Mouse (Mus musculus) thymus, postnatal 14 days (tissue): ENCODE results near the gene E2f2.
A peak's percentile ranks its signal among the peaks of the same experiment; 100 is the strongest.

ENCODE experiments used
- DNase-seq: peaks from one replicate; pipeline ENCODE4 v3.0.0; 2021

The E2f2 gene

DNA sequence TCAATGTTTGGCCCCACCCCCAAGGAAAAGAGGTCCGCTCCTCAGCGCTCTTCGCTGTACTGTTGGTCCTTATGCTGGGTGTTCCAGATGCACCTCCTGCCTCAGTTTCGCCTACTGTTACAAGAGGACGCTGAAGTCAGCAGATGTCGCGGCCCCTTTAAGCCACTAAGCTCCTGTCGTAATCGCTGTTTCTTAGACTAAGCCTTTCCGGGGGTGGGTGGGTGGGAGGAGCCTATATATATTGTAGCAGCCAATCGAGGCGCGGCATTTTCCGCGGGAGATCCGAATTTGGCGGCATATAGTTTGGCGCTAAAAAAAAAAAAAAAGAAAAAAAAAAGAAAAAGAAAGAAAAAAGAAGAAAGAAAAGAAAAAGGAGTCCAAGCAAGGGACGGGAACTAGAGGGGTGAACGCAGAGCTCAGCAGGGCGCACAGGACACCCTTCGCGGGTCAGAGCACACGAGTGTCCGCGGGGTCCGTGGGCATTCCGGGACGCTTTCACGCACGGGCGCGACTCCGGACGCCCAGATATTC lies at the start of gene E2f2:
Gene E2f2, plus strand, starts transcription at position 384 of the 531 bp plus-strand sequence.
- DNase-seq: peak; percentile 84

DNA sequence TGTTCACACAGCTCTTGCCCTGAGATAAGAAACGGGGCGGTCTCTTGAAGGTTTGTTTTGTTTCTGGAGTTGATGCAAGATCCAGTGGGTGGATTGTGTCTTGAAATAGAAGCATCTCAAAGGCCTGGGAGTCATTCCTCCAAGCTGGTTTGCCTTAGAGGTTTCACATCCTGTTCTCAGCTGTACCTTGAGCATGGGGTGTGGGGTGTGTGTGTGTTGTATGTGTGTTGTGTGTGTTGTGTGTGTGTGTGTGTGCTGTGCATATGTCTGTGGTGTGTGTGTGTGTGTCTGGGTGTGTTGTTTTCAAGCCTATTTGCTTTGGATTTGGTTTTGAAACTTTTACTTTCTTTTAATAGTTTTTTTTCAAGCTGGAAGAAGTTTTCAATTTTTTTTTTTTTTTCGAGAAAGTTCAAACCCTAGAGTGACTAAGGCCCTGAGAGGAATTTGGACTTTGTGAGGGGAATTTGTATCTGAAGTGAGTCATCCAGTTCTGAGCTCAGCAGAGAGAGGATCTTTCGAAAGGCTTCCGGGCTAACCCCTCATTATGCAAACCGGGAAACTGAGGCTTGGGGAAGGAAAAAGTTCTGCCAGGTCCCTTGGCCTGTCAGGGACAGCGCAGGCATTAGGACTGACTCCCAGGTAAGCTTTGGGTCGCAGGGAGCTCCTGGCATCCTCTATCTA lies 48.9 kb upstream of the E2f2 start:
- DNase-seq: peak; percentile 10

DNA sequence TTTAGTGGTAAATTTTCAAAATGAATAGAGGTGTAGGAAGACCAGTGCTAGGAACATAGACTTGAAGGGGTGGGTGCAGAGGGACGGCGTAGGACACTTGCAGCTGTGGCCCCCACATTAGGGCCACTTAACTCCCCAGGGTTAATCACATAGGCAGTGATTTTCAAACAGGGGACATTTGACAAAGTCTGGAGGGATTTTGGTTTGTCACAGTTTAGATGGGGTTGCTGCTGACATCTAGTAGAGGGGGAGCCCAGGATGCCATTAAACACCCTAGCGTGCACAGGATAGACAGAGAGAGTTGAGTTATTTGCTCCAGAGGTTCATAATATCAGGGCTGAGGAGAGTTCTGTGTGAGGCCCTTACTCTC lies 48.4 kb upstream of the E2f2 start:
- DNase-seq: no peak

DNA sequence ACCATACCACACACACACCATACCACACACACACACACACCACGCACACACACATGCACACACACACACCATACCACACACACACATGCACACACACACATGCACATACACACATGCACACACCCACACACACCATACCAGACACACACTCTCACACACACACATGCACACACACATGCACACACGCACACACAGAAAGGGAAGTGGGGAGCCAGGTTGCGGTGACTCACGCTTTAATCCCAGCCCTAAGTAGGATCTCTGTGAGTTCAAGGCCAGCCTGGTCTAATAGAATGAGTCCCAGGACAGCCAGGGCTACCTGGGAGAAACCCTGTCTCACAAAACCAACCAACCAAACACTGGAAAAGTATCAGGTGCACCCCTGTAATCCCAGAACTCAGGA lies 47.6 kb upstream of the E2f2 start:
- no peak for DNase-seq

DNA sequence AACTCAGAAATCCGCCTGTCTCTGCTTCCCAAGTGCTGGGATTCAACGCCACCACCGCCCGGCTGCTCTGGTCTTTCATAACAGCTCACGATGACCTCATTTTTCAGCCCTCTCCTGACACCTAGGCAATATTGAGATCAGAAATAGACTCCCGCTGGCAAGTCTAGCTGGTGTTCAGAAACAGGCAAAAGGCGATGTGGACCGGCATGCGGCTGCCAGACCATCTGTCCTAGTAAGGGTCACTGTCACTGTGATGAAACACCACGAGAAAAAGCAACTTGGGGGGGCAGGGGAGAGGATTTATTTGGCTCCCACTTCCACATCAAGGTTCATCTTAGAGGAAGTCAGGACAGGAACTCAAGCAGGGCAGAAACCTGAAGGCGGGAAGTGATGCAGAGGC lies 46.7 kb upstream of the E2f2 start:
- no peak for DNase-seq

DNA sequence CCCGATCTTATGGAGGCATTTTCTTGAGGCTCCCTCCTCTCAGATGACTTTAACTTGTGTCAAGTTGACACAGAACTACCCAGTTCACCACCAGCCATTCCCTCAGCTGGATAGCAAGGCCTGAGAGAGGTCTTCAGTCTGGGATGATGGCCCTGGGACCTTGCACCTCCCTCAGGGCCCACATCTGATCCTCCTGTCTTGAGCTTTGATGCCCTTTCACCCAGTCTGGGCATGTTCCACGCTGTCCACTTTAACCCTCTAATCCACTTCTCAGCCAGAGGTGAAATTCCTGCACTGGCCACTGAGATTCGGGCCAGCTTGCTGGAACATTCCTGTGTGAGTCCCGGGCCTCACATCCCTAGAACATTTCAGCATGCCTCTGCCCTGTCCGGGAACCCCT lies 46.2 kb upstream of the E2f2 start:
- no peak for DNase-seq

DNA sequence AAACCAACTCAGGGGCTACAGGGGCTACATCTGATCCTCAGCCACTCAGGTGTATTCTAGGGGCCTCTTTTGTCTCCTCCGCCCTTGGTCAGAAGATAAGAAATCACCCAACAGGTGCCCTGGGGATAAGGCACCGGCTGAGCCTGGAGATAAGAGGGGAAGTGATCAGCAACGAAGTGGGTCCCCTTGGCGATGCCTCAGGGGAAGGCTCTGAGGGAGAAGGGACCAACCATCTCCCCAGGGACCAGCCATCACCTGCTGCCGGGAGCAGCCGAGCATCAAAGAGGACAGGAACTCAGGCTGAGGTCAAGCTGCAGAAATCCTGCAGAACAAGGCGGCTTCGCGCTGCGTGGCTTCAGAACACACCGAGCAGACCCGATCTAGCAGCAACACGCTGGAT lies 44.5 kb upstream of the E2f2 start:
- peak; percentile 37 for DNase-seq

DNA sequence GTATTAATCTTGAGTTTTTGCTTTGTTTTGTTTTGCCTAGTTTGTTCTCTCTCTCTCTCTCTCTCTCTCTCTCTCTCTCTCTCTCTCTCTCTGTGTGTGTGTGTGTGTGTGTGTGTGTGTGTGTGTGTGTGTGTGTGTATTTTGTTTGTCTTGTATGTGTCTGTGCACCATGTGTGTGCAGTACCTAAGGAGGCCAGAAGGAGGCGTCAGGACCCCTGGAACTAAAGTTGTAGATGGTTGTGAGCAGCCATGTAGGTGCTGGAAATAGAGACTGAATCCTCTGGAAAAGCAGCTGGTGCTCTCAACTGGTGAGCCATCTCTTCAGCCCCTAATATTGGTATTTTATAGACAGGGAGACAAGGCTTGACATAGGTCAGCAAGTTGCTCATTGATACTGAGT lies 42.4 kb upstream of the E2f2 start:
- DNase-seq: no peak

DNA sequence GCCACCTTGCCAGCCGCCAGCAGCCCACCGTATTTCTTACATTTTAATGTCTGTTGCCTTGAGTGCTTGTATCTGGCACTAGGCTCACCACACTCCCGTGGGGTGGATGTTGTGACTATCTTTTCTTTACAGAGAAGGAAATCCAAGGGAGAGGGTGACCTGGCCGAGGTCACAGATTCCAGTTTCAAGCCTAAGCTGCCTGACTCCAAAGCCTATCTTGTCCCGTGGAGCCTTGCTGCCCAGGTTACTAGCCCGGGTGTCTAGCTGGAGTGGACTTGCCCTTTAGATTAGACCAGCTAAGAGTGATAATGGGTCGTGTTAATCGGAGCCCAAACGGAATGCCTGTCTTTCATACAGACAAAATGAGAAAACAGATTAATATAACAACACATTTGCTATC lies 38.4 kb upstream of the E2f2 start:
- DNase-seq: no peak

DNA sequence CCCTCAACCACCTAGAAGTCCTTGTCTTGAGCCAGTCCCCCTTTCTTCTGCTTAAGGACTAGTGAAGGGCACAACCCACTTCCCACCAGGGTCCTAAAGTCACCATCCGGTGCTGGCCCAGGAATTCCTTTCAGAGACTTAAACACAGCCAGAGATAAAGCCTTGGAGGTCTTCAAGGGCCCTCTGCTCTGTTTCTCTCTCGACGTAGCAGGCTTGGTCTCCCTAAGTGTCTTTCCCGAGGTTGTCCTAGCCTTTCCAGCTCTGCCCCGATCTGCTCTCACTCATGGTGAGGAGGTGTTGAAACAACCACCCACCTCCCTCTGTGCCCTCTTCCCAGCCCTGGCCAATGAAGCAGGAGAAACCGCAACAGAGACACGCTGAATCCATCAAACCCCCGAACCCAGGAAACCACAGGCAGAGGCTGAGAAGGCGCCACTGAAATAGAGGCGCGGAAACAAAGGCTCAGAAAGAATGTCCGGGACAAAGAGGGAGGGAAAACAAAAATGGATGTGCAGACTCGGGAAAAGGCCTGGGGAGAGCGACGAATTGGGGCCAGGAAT lies 37.7 kb upstream of the E2f2 start:
- DNase-seq: no peak

DNA sequence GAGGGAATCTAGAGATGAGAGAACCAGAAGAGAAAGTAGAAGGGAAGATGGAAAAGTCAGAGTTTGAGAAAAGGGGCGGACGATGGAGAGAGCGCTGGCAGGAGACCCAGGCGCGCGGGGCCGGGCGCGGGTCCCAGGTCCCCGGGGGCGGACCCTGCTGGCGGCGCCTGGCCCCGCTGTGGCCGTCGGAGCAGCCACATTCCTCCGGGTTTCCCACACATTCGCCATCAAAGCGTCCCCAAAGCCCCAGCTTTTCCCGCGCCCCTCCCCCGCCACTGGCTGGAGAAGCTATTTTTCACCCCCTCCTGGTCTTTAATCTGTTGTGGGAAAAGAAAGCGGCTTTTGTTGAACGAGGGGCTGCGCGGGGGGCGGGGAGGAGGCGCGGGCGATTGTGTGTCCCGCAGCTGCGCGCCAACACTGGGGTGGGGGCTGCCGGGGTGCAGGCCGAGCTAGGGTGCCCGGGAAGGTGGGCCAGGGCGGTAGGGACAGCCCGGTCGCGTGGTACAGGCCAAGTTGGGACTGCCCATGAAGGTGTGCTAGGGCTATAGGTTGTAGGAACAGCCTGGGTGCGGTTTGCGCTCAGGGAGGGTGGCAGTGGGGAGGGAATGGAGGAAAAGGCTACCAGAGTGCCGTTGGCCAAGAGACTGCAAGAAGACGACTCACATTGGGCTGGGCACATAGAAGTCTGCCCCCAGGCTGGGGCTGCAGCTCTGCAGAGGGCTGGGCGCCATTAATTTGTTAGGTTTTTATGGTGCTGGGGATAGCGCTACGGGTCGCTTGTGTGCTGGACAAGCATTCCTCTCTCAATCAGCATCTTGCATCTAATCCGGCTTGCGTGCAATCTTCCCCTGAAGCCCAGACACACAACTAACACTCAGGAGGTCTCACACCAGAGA lies 37.0 kb upstream of the E2f2 start:
- DNase-seq: no peak

DNA sequence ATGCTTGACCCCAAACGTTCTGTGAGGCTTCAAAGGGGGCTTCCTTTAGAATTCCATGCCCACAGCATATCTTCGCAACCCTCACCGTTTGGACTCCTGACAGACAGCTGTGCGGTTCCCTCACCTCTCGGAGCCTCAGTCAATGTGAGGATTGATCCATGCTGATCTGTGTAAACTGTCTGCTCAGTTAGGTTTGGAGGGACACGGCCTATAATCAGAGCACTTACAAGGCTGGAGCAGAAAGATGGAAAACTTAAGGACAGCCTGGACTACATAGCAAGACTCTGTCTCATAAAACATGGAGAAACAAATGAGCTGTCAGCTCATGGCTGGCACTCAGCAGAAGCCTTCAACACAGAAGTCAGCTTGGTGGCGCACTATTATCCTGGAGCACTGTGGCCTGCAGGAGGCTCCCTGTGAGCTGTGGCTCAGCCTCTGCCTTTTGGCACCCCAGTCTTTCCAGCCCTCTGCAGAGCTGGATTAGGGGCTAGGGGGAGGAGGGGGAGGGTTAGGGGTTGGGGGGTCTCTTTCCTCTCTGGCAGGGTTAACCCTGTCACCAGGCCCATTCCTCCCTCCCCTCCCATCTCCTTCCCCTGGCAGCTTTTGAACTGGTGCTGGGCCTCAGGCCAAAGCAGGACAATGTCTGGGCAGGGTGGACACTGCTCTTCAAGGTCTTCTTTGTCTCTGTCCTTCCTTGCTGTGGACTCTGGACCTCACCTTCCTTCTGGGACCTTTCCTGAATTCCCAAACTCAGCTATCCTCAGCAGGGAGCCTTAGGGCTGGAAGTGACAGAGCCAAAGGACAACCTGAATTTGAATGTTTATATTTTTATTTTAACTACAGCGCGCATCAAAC lies 36.1 kb upstream of the E2f2 start:
- DNase-seq: no peak

DNA sequence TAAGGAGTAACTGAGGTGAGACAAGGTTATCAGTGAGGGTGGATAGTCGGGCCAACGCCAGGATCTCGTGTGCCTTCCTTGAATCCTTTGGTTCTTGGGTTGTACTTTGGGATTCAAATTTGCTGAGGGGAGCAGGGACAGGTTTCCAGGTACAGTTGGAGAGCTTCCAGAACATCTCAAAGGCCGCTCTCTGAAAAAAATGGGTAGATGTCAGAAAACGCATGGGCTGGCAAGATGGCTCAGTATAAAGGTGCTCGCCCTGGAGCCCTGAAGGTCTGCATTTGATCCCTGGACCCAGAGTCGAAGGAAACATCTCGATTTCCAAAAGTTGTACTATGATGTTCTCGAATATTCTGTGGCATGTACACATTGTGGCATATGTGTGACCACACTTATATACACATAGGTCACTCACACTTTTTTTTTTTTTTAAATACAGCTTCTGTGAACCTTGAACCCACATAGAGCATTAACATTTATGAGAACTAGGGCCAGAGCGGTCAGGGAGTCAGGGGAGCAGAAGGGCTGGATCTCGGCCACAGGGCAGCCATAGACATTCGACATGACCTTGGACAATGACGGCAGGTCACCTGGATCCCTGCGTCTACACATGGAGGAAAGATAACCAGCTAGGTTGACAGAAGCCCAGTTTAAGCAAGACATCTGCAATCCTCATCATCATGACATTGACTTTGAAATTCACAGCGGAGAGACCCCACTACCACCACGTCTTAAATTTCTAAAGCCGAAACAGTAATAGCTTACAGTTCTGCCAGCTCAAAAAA lies 32.7 kb upstream of the E2f2 start:
- DNase-seq: no peak

DNA sequence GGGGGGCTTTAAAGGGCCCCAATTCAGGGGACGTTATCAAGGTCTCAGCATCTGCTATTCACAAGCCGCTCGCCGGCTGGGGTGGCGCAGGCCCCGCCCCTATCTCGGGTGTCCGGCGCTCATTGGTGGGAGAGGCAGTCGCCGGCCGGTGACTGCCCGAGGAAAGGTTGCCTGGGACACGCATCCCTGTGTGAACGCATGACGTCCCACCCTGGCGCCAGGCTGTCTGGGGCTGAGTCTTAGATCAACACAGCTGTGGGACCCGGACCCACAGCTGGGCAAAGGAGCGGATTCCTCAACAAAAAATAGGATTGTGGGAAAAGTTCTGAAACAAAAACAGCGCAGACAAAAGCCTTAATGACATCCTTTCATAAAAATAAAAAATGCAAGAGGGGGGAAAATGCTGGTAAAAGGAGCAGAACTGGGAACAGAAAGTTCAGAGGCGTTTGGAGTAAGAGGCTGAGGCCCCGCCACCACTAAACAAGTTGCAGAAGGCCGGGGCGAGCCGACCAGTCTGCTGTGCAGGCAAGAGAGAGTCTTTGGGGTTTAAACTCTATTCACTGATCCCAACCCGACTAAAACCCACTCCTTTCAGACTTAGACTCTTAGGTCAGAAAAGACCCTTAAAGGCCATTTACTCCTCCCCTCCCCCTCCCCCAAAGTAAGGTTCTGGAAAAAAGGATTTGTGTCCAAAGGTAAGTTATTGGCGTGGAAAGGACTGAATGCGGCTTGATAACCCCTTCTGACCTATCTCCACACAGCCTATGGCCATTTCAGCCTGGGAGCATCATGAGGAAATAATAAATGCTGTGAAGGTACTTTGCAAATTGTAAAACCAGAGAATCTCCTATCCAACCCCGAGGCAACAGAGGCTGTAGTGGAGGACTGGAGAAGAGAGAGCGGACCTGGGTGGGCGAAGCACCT lies 31.6 kb upstream of the E2f2 start:
- DNase-seq: peak; percentile 62

DNA sequence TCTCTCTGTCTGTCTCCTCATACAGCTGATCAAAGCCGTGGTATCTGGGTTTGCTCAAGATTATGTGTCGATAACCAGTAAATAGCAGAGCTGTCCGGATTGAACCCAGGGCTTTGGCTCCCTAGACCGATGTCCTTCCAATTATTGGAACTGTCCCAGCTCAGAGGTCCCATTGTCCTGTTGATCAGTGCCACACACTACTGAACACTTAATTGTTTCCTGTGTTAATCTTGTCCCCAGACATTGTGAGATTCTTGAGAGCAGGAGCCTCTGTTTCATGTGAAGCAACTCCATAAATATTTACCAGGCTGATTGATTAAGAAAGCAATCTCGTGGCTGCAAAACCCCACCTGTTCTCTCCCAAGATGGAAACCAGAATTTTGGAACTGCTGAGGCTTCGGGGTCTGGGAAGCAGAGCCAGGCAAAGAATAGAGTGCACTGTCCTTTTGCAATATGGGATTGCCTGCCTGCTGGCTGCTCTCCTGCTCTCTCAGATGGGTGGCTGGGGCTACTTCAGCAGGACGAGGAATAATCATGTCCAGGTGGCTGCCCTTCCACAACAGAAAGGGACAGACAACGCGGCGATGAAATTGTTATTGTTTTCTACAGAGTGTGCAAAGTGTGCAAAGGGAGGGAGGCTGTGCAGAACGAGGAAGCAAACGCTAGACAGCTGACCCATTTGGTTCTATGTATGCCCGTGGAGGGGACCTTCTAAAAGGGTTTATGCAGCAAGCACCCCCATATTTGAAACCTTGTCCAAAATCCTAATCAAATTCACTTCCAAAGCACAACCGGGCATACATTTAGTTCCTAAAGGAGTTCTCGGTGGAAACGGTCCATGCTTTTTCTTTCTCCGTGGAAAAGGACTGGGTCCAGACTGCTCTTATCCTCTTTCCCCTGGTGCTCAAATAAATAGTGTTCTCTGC lies 29.7 kb upstream of the E2f2 start:
- no peak for DNase-seq

DNA sequence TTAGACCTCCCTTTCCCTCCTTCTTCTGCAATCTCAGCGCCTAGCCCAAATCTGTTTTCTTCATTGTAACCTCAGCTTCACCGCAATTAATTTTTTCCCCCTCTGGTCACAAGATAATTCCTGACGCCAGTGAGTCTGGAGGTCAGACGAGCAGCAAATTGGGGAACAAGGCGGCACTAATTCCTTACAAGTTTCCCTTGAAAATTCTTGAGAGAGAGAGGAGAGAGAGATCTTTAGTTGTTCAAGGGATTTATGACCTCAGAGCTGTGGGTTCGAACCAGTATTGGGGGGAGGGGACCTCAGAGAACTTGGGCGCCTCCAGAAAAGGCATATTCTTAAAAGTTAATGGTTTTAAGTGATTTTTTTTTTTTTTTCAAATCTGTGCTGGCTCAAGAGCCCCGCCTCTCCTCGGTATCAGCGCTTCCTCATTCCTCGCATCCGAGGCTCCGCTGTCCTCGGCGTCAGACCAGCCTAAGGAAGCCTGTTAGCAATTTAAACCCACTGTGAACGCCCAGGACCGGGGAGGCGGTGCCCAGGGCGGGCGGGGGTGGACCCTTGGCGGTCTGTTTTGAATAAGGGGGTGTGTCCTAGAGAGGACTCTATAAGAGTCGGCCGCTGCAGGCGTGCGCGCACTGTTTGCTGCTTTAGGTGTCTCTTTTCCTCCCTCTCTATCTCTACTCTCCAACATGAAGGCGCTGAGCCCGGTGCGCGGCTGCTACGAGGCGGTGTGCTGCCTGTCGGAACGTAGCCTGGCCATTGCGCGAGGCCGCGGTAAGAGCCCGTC lies 28.8 kb upstream of the E2f2 start, which contains the start of gene Id3:
Gene Id3, plus strand, starts transcription at position 305 of the 784 bp plus-strand sequence.
- DNase-seq: peak; percentile 95

DNA sequence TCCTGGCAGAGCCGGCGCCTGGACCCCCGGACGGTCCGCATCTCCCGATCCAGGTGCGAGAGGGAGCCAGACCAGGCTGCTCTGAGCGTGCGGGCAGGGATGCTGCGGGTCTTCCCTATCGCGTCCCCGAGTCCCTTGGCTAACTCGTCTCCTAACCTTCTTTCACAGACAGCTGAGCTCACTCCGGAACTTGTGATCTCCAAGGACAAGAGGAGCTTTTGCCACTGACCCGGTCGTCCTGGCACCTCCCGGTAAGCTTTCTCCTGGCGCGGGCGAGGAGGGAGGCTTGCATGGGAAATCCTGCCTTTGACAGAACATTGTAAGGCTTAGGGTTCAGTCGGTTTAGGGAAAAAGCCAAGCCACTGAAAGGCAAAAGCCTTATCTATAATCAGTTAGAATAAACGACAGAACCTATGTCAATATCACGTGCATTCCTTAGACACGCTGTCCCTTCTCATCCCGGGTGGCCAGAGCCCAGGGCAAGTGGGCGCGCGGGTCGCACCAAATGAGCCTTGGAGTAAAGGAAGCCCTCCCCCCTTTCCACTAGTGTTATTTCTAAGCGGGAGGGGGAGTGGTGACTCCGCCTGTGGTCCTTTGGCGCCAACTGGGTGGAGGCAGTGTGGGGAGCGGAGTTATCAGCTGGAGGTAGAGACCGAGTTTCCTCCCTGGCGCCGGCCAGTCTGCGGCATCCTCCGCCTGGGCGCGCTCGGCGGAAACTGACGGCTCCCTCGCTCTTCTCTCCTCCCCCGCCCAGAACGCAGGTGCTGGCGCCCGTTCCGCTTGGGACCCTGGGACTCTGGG lies 27.9 kb upstream of the E2f2 start:
- DNase-seq: peak; percentile 89

DNA sequence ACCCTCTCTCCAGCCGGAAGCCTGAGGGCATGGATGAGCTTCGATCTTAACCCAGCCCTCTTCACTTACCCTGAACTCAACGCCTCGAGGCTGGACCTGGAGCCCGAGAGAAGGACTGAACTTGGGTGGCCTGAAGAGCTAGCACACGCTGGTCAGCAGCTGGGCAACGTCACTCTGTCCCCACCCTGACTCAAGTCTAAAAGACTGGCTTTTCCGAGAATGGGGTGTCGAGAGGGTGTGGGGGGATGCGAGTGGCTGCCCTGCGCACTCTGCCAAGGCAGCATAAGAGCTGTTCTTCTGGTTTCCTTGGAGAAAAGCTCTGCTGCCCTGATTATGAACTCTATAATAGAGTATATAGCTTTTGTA lies 27.3 kb upstream of the E2f2 start:
- DNase-seq: no peak
